Mouse (Mus musculus) heart, adult 2 months (tissue): ENCODE data around the gene Mkln1. TPM values are rescaled to one million over a fixed set of nuclear protein-coding genes. Genes with fewer than 3 reads are reported as not detected.

Experiments used
- DNase-seq, 2 experiments: peaks; one replicate each; pipeline ENCODE4 v3.0.0; 2021
- H3K27ac ChIP-seq: fragments of 200-600 bp; 2 replicates; pipeline ENCODE4 v1.8.1; 2022
- H3K27me3 ChIP-seq: fragments of 200-500 bp; 2 replicates; pipeline ENCODE4 v1.6.1; 2012; ENCODE audit warnings: mild to moderate bottlenecking, low read length, inconsistent platforms, mixed read lengths; ENCODE audit not compliant: control insufficient read depth, insufficient read depth
- H3K36me3 ChIP-seq: fragments of 200-500 bp; 2 replicates; pipeline ENCODE4 v1.6.1; 2012; ENCODE audit warnings: low read length, inconsistent platforms; ENCODE audit not compliant: control insufficient read depth, insufficient read depth
- H3K4me1 ChIP-seq: fragments of 200-500 bp; 2 replicates; pipeline ENCODE4 v1.6.1; 2011; ENCODE audit warnings: low read length; ENCODE audit not compliant: control insufficient read depth, insufficient read depth
- H3K4me3 ChIP-seq: fragments of 200-600 bp; 2 replicates; pipeline ENCODE4 v1.8.1; 2022
- H3K79me2 ChIP-seq: fragments of 200-500 bp; replicated peaks from 2 replicates; pipeline ENCODE4 v1.6.1; 2012; ENCODE audit warnings: mild to moderate bottlenecking, inconsistent platforms, low read length, moderate library complexity, mixed read lengths; ENCODE audit not compliant: control insufficient read depth, insufficient read depth
- H3K9ac ChIP-seq: fragments of 200-500 bp; 2 replicates; pipeline ENCODE4 v1.6.1; 2012; ENCODE audit warnings: low read depth, mild to moderate bottlenecking, control low read depth, inconsistent platforms, low read length, mixed read lengths
- CTCF ChIP-seq: fragments of 200-600 bp; IDR thresholded peaks from 2 replicates; pipeline ENCODE4 v1.8.1; 2022; ENCODE audit warnings: antibody characterized with exemption, mild to moderate bottlenecking, moderate library complexity
- EP300 ChIP-seq: fragments of 200-500 bp; IDR thresholded peaks from 2 replicates; pipeline ENCODE4 v1.6.1; 2011; ENCODE audit warnings: low read depth, low read length, control low read depth; ENCODE audit not compliant: insufficient read depth
- POLR2A ChIP-seq: fragments of 200-500 bp; IDR thresholded peaks from 2 replicates; pipeline ENCODE4 v1.6.1; 2011; ENCODE audit warnings: mild to moderate bottlenecking, low read depth, low read length, control low read depth; ENCODE audit not compliant: insufficient read depth
- WGBS: fragments of 180-500 bp; shearing (Covaris S2); methylation state at CpG from one replicate; pipeline ENCODE4 v1.1.7; 2018; 5-methylcytosine and 5-hydroxymethylcytosine counted together
- intact Hi-C: fragments of 180-260 bp; cut with DNase I; formaldehyde crosslinking; loops from one replicate; pipeline ENCODE4 v1.15.1; 2025
- long read RNA-seq: library from polyadenylated mRNA; stranded (forward); transcript quantifications from one replicate; pipeline ENCODE4 v2.0.0, GENCODE M21; 2021
- polyA plus RNA-seq: library from polyadenylated mRNA; depleted of rRNA; stranded (reverse); fragments of >200 nt; gene quantifications from 2 replicates; pipeline ENCODE4 v1.2.3, GENCODE M21; 2012; rRNA removed
- total RNA-seq, 2 experiments: library from RNA; stranded (reverse); gene quantifications; 2 replicates each; pipeline ENCODE4 v1.2.3; 2021

Gene Mkln1
- total RNA-seq (100 to 1,000 TPM; 148 to 157 TPM), polyA plus RNA-seq (52.5 and 94.8 TPM in 2 replicates)
- long read RNA-seq, full-length matches to known transcripts = 96 of 117 reads
- long read RNA-seq, partial matches to known transcripts = 3 of 117 reads
- long read RNA-seq, other reads (novel, unspliced or antisense) = 18 of 117 reads

- peak; percentile 94 to 95 for DNase-seq
- TF ChIP-seq CTCF (0 out of 2 replicates have a peak, but pooled peaks have one; percentile 14), POLR2A (peak; percentile 60; the same call in 1 of the 2 replicates), EP300 (no peak)
- Histone ChIP-seq H3K4me1 (peaks cover 13% of the 10 kb centered on the region), H3K36me3 (peaks cover 16% of the 10 kb centered on the region), H3K27me3 (no peaks in the 10 kb centered on the region), H3K79me2 (peaks cover 6% of the 10 kb centered on the region), H3K4me3 (peak within 1 kb of the TSS; percentile 64), H3K27ac (peak within 1 kb of the TSS; percentile 97), H3K9ac (peak within 1 kb of the TSS; percentile 89)
- WGBS = under 1% methylated on average over 65 of the region's 65 CpGs
- intact Hi-C loops = loop anchor here (2.0 to 5.0 kb wide), 3 partner anchors 28 to 176 kb away; no protein-coding TSS in a partner anchor
Measured at GRCm38 (mm10) chr6:31398431-31399205, at the start of gene Mkln1. Mkln1 (plus strand) TSS chr6:31398735.

DNA sequence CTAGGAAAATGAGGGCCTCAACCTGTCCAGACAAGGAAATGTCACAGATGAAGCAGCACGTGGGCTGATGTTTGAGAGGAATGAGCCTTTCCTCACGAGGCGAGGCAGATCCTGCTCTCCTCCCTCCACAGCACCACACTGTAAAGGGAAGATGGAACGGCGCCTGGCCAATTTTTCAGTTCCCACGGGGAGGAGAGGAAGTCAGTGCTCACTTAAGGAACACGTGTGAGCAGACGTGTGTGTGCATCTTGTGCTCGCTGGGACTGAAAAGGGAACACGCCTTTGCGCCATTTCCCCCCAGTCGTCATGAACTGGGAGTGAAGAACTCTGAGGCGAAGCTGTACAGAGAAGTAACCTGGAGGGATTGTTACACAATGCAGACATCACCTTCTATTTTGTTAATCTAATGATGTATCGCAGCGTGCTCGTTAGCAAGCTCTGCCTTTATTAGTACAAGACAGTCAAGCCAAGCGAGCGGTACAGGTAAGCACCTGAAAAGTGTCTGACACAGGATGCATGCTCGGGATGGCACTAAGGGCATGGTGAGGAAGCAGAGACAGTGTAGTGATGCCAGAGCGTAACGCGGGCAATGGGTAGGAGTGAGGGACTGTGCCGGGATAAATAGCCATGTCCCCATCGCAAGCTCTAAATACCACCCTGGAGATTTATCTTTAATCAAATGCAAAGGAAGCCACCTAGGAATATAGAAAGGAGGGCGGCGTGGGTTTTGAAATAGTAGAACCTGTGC, 41.9 kb upstream of the Mkln1 start:
- peaks cover 3% of the 10 kb centered on the region for H3K4me1 ChIP-seq
- peak; percentile 57 to 67 for DNase-seq
- no peaks in the 10 kb centered on the region for H3K27me3 ChIP-seq
- H3K9ac ChIP-seq = no peak overlapping the region
- TF ChIP-seq CTCF (no peak), POLR2A (no peak), EP300 (peak; percentile 64; the same call in 1 of the 2 replicates)
- H3K27ac ChIP-seq = no peak overlapping the region; the same call in 1 of the 2 replicates
- 69% methylated on average over 26 of the region's 26 CpGs for WGBS
- no peaks in the 10 kb centered on the region for H3K79me2 ChIP-seq
- H3K36me3 ChIP-seq = no peaks in the 10 kb centered on the region
- intact Hi-C loops = no loop called here
- H3K4me3 ChIP-seq = no peak overlapping the region

DNA sequence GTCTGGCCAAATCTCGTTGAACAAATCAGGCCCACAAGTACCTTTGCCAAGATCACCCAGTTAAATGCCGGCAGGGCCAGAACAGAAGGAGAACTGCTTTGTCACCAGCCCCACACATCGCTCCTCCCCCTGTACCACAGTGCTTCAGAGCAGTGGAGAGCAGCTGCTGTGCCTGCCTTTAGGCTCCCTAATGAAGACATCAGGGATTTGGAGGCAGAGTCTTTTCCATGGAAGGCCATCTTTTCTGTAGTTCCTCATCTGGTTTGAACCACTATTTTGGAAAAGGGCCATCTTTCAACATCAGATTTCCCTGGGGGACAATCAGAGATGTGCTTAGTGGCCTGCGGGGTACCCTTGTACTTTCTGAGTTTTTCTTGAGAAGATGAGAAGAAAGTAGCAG, 41.2 kb upstream of the Mkln1 start:
- no peak overlapping the region for H3K9ac ChIP-seq
- TF ChIP-seq CTCF (no peak), EP300 (no peak), POLR2A (no peak)
- H3K79me2 ChIP-seq = no peaks in the 10 kb centered on the region
- peak; percentile 57 to 58 for DNase-seq
- H3K27me3 ChIP-seq = no peaks in the 10 kb centered on the region
- H3K27ac ChIP-seq = peak overlapping the region; percentile 26
- H3K36me3 ChIP-seq = no peaks in the 10 kb centered on the region
- H3K4me1 ChIP-seq = peaks cover 3% of the 10 kb centered on the region
- intact Hi-C loops = no loop called here
- WGBS = 50% methylated on average over 4 of the region's 4 CpGs
- H3K4me3 ChIP-seq = no peak overlapping the region

GRCm38 (mm10) chr6:31362617-31363016, 35.9 kb upstream of the Mkln1 start:
- 62% methylated on average over 11 of the region's 11 CpGs for WGBS
- Histone ChIP-seq H3K9ac (no peak overlapping the region), H3K27me3 (no peaks in the 10 kb centered on the region), H3K27ac (no peak overlapping the region), H3K79me2 (no peaks in the 10 kb centered on the region), H3K4me1 (0 out of 2 replicates have a peak, but pooled peaks cover 2% of the 10 kb centered on the region), H3K4me3 (no peak overlapping the region), H3K36me3 (no peaks in the 10 kb centered on the region; the same call in 1 of the 2 replicates)
- intact Hi-C loops = no loop called here
- TF ChIP-seq POLR2A (no peak), CTCF (no peak), EP300 (no peak)
- no peak for DNase-seq

DNA sequence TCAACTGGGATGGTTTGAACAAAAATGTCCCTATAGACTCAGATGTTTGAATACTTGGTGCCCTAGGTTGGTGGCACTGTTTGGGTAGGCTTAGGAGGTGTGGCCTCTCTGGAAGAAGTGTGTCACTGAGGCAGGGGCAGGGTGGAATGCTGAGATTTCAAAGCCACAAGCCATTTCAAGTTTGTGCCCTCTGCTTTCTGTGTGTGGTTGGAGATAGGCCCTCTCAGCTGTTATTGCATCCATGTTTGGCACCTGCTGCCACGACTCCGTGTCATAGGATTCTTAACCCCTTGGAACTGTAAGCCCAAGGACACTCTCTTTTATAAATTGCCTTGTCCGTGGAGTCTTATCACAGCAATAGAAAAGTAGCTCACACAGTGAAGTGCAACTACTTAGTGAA, 34.1 kb upstream of the Mkln1 start:
- DNase-seq = no peak
- 63% methylated on average over 3 of the region's 3 CpGs for WGBS
- Histone ChIP-seq H3K79me2 (no peaks in the 10 kb centered on the region), H3K4me3 (no peak overlapping the region), H3K4me1 (0 out of 2 replicates have a peak, but pooled peaks cover 2% of the 10 kb centered on the region), H3K9ac (no peak overlapping the region), H3K27ac (no peak overlapping the region), H3K36me3 (no peaks in the 10 kb centered on the region; the same call in 1 of the 2 replicates), H3K27me3 (no peaks in the 10 kb centered on the region)
- TF ChIP-seq CTCF = no peak
- no peak for TF ChIP-seq POLR2A
- no peak for TF ChIP-seq EP300
- intact Hi-C loops = no loop called here
